ENCODE assay signal across 12 mouse cellular contexts in the genomic region with DNA sequence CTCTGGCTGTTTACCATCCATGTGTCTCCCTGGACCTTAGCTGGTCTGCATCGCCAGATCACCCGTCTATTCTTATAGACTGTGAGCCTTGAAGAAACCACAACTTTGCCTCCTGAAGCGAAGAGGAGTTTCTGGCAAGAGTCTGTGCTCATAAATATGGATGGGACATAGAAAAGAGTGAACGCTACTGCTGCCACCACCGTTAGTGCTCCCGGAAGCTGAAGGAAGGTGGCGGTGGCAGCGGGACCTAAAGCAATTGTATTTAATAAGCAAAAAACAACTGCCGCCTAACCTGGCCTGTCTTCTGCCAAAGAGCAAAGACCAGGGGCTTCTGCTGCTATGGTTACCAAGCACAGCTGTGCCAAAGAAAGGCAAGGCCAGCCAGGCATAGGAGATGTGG. TPM values are rescaled to one million over a fixed set of nuclear protein-coding genes. Genes with fewer than 3 reads are reported as not detected.
DNase-seq lines count a peak whose midpoint lies in the region; ATAC-seq lines count a peak whose summit lies in the region.
"Had no signal": no experiment of that assay in that cellular context is flagged by ENCODE, and none has a peak within 500 bp of the region (broad histone marks: within the 10 kb centered on the region; RNA-seq: fewer than 3 reads in every experiment).

No protein-coding gene starts in this region.

- no peaks in the 10 kb centered on the region for H3K36me3 ChIP-seq in kidney, embryonic 15.5 days
- H3K36me3 ChIP-seq in embryonic facial prominence, embryonic 12.5 days = no peaks in the 10 kb centered on the region
- no peaks in the 10 kb centered on the region for H3K36me3 ChIP-seq in hindbrain, embryonic 11.5 days (ENCODE audit: control insufficient read depth, insufficient read depth, low read length)
- no peaks in the 10 kb centered on the region for H3K36me3 ChIP-seq in midbrain, embryonic 12.5 days

- H3K4me3 ChIP-seq in kidney, embryonic 15.5 days (replicated peaks) = no peak overlapping the region
- no peak overlapping the region for H3K4me3 ChIP-seq in embryonic facial prominence, embryonic 12.5 days
- no peak overlapping the region for H3K4me3 ChIP-seq in hindbrain, embryonic 11.5 days (ENCODE audit: low read depth, low read length)
- no peak overlapping the region for H3K4me3 ChIP-seq in midbrain, embryonic 12.5 days

- H3K4me1 ChIP-seq in kidney, embryonic 15.5 days = peaks cover 76% of the 10 kb centered on the region
- H3K4me1 ChIP-seq in embryonic facial prominence, embryonic 12.5 days = peaks cover 60% of the 10 kb centered on the region
- H3K4me1 ChIP-seq in hindbrain, embryonic 11.5 days (replicated peaks; ENCODE audit: control insufficient read depth, insufficient read depth, low read length) = peaks cover 43% of the 10 kb centered on the region
- peaks cover 87% of the 10 kb centered on the region for H3K4me1 ChIP-seq in midbrain, embryonic 12.5 days

- no peak for ATAC-seq in kidney, embryonic 15.5 days (replicated peaks; ENCODE audit: low FRiP score)
- ATAC-seq in embryonic facial prominence, embryonic 12.5 days (ENCODE audit: insufficient number of reproducible peaks, insufficient read depth, low FRiP score, low TSS enrichment) = no peak
- ATAC-seq in hindbrain, embryonic 11.5 days (ENCODE audit: low FRiP score) = no peak
- no peak for ATAC-seq in midbrain, embryonic 12.5 days (ENCODE audit: low FRiP score, low read depth)
- ATAC-seq: Patski had no signal

- 77% methylated on average over 9 of the region's 9 CpGs for WGBS in kidney, embryonic 15.5 days
- 92% methylated on average over 9 of the region's 9 CpGs for WGBS in embryonic facial prominence, embryonic 12.5 days
- 67% methylated on average over 9 of the region's 9 CpGs for WGBS in hindbrain, embryonic 11.5 days
- 58% methylated on average over 9 of the region's 9 CpGs for WGBS in midbrain, embryonic 12.5 days

- peak overlapping the region; percentile 96 for H3K27ac ChIP-seq in kidney, embryonic 15.5 days
- H3K27ac ChIP-seq in embryonic facial prominence, embryonic 12.5 days = 0 out of 2 replicates have a peak overlapping the region, but pooled peaks have one; percentile 24
- peak overlapping the region; percentile 30; the same call in 1 of the 2 replicates for H3K27ac ChIP-seq in hindbrain, embryonic 11.5 days (ENCODE audit: low read depth, low read length)
- H3K27ac ChIP-seq in midbrain, embryonic 12.5 days (replicated peaks) = peak overlapping the region; percentile 56; the same call in 1 of the 2 replicates

- no peak overlapping the region for H3K9ac ChIP-seq in kidney, embryonic 15.5 days
- H3K9ac ChIP-seq in embryonic facial prominence, embryonic 12.5 days = no peak overlapping the region
- H3K9ac ChIP-seq in hindbrain, embryonic 11.5 days (ENCODE audit: low read depth, low read length) = no peak overlapping the region
- H3K9ac ChIP-seq in midbrain, embryonic 12.5 days (replicated peaks) = no peak overlapping the region

- H3K9me3 ChIP-seq in kidney, embryonic 15.5 days (replicated peaks) = no peaks in the 10 kb centered on the region
- 0 out of 2 replicates have a peak, but pooled peaks cover 3% of the 10 kb centered on the region for H3K9me3 ChIP-seq in embryonic facial prominence, embryonic 12.5 days
- H3K9me3 ChIP-seq in hindbrain, embryonic 11.5 days (ENCODE audit: control insufficient read depth, low read length) = no peaks in the 10 kb centered on the region
- no peaks in the 10 kb centered on the region for H3K9me3 ChIP-seq in midbrain, embryonic 12.5 days

- no peak for DNase-seq in kidney, adult 9 months
- DNase-seq in hindbrain, embryonic 11.5 days (ENCODE audit: low spot score) = no peak
- no peak for DNase-seq in thymus, adult 18-20 months
- no peak for DNase-seq in adrenal gland, adult 8-10 months
- DNase-seq in urinary bladder, postnatal 4 days (ENCODE audit: low spot score in 2 of 2) = no peak
- DNase-seq: adrenal gland, postnatal 14 days; cerebellum, adult 2 months; heart, postnatal 4 days had no signal

- no peak overlapping the region for H3K4me2 ChIP-seq in kidney, embryonic 15.5 days
- H3K4me2 ChIP-seq in embryonic facial prominence, embryonic 12.5 days (replicated peaks) = no peak overlapping the region
- no peak overlapping the region for H3K4me2 ChIP-seq in hindbrain, embryonic 11.5 days (replicated peaks; ENCODE audit: low read depth, low read length)
- no peak overlapping the region for H3K4me2 ChIP-seq in midbrain, embryonic 12.5 days (replicated peaks)

- no peaks in the 10 kb centered on the region for H3K27me3 ChIP-seq in kidney, embryonic 15.5 days
- H3K27me3 ChIP-seq in embryonic facial prominence, embryonic 12.5 days = no peaks in the 10 kb centered on the region
- H3K27me3 ChIP-seq in hindbrain, embryonic 11.5 days (ENCODE audit: control insufficient read depth, insufficient read depth, low read length) = no peaks in the 10 kb centered on the region
- H3K27me3 ChIP-seq in midbrain, embryonic 12.5 days = peaks cover 24% of the 10 kb centered on the region
- H3K27me3 ChIP-seq: Patski had no signal

RNA-seq across cellular contexts. Expression of a gene that starts 59.3 kb away (rescaled TPM):
- 1.2 and 1.8 TPM in 2 replicates for polyA plus RNA-seq in kidney, embryonic 15.5 days (2015; fragmentation: Nextera tagmentation; extraction: Ambion mirVana)
- polyA plus RNA-seq in embryonic facial prominence, embryonic 12.5 days (2016; fragmentation: Nextera tagmentation; extraction: Ambion mirVana) = 0.57 and 1.4 TPM in 2 replicates
- polyA plus RNA-seq in hindbrain, embryonic 11.5 days (2014; fragmentation: Nextera tagmentation; extraction: Ambion mirVana) = 0.18 and 0.57 TPM in 2 replicates
- 0.68 and 0.77 TPM in 2 replicates for polyA plus RNA-seq in midbrain, embryonic 12.5 days (2016; fragmentation: Nextera tagmentation; extraction: Ambion mirVana)
- total RNA-seq in adrenal gland, adult 8-10 months (2022) = 1 to 10 TPM in 3 of 4 experiments, under 1 TPM in 1; 0.81 to 7.0 (median 4.1) TPM

Comparison
In these comparisons a context has a peak if more than half of its experiments do, and no peak if none do; other contexts are left out.
1. H3K27ac ChIP-seq: peak in every context shown above with its lines; median percentile 96 in kidney, embryonic 15.5 days; 56 in midbrain, embryonic 12.5 days; 30 in hindbrain, embryonic 11.5 days; 24 in embryonic facial prominence, embryonic 12.5 days.